Mouse (Mus musculus): ENCODE measurements at regions not wholly inside any gene's neighbourhood (a gene's known extent, or its start where the extent isn't known, plus 50 kb on each side); places are given as distances from the start of the nearest gene placed in this dataset.

DNA sequence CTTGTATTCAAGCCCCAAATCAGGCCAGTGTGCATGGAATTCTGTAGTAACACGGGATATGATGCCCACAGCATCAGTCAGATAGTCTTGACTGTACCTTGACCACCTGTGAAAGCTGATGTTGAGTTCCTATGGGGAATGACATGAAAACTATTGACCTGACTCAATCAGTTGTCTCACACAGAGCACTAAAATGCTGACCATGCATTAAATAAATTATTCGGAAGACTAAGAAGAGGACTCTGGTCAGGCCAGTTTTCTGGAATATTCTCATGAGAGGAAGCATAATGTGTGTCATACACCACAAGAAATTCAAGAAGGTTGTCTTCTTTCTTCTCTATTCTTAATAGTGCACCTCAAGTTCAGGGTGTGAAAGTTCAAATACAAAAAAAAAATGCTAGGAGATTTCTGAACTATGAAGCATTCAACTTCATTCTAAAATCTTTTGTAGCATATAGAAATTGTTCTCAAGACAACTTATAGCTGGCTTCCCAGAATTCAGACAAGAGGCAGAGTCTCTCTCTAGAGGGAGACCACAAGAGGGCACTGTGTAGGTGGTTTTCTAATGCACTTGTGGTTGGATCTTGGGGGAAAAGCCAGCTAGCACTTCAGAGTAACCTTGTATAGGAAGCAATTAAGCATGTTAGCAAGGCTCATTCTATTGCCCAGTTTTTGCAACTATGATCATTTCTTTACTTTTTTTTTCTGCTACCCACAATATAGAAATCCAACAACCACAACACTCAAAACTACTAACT, 279.7 kb downstream of the Nsun3 start:
- H3K9me3 ChIP-seq (ENCODE audit: control insufficient read depth, low read length): no peaks in the 10 kb centered on the region
- no peak overlapping the region for H3K4me3 ChIP-seq (ENCODE audit: low read depth, low read length)
- no peaks in the 10 kb centered on the region for H3K4me1 ChIP-seq (replicated peaks; ENCODE audit: control insufficient read depth, insufficient read depth, low read length)
- no peaks in the 10 kb centered on the region for H3K27me3 ChIP-seq (ENCODE audit: control insufficient read depth, insufficient read depth, low read length)
- ATAC-seq (ENCODE audit: low FRiP score): peak; percentile 53; the same call in 1 of the 2 replicates
- DNase-seq (ENCODE audit: low spot score): peak; percentile 42
- H3K4me2 ChIP-seq (replicated peaks; ENCODE audit: low read depth, low read length): no peak overlapping the region
- H3K27ac ChIP-seq (ENCODE audit: low read depth, low read length): no peak overlapping the region
- WGBS: 51% methylated on average over 2 of the region's 2 CpGs
- no peak overlapping the region for H3K9ac ChIP-seq (ENCODE audit: low read depth, low read length)
- no peaks in the 10 kb centered on the region for H3K36me3 ChIP-seq (ENCODE audit: control insufficient read depth, insufficient read depth, low read length)

DNA sequence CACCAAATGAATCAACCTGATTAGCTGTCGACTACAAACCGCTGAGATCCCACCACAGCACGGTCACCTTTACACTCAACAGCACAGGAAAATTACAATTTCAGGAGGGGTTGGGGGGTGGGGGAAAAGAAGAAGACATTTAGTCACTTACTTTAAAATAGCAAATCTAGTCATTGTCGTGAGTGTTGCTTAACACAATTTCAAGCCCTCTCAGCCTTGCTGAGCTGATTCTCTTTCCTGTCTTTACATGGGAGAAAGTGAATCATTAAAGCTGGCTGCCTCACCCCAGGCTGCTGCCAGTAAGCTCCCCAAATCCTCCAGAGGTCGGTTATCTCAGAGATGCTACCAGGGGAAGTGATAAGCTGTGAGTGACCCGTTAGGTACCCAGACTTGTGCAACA, 285.7 kb downstream of the Nsun3 start:
- no peak for ATAC-seq (ENCODE audit: low FRiP score)
- 75% methylated on average over 6 of the region's 6 CpGs for WGBS
- H3K4me3 ChIP-seq (ENCODE audit: low read depth, low read length): no peak overlapping the region

DNA sequence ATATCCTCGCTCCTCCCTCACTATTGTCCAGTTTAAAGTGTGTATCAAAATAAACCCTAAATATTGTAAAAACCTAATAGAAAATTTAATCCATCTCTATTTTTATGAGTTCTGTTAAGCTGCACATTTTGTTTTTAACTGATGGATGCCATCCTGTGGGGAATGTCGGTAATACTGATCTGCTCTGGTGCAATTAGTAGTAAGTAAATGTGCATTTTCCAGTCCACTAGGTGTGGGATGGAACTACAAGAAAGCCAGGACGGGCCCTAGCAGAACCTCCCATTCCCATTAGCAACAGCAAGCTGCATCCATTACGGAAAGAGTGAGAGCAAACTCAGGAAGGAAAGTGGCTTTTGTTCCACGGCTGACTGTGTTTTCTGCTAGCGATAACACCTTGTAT, 286.3 kb downstream of the Nsun3 start:
- no peak overlapping the region for H3K27ac ChIP-seq (ENCODE audit: low read depth, low read length)
- H3K4me3 ChIP-seq (ENCODE audit: low read depth, low read length): no peak overlapping the region
- H3K27me3 ChIP-seq (ENCODE audit: control insufficient read depth, insufficient read depth, low read length): no peaks in the 10 kb centered on the region
- H3K9ac ChIP-seq (ENCODE audit: low read depth, low read length): no peak overlapping the region
- no peak for DNase-seq (ENCODE audit: low spot score)
- 83% methylated on average over 6 of the region's 6 CpGs for WGBS
- H3K36me3 ChIP-seq (ENCODE audit: control insufficient read depth, insufficient read depth, low read length): no peaks in the 10 kb centered on the region
- H3K4me2 ChIP-seq (replicated peaks; ENCODE audit: low read depth, low read length): no peak overlapping the region
- no peaks in the 10 kb centered on the region for H3K4me1 ChIP-seq (replicated peaks; ENCODE audit: control insufficient read depth, insufficient read depth, low read length)
- no peak for ATAC-seq (ENCODE audit: low FRiP score)
- no peaks in the 10 kb centered on the region for H3K9me3 ChIP-seq (ENCODE audit: control insufficient read depth, low read length)

More for the DNA sequence above, 285.7 kb downstream of the Nsun3 start:
- no peak overlapping the region for H3K27ac ChIP-seq (ENCODE audit: low read depth, low read length)
- no peaks in the 10 kb centered on the region for H3K9me3 ChIP-seq (ENCODE audit: control insufficient read depth, low read length)
- DNase-seq (ENCODE audit: low spot score): no peak
- H3K27me3 ChIP-seq (ENCODE audit: control insufficient read depth, insufficient read depth, low read length): no peaks in the 10 kb centered on the region
- H3K36me3 ChIP-seq (ENCODE audit: control insufficient read depth, insufficient read depth, low read length): no peaks in the 10 kb centered on the region
- H3K4me2 ChIP-seq (replicated peaks; ENCODE audit: low read depth, low read length): no peak overlapping the region
- H3K9ac ChIP-seq (ENCODE audit: low read depth, low read length): no peak overlapping the region
- H3K4me1 ChIP-seq (replicated peaks; ENCODE audit: control insufficient read depth, insufficient read depth, low read length): no peaks in the 10 kb centered on the region

DNA sequence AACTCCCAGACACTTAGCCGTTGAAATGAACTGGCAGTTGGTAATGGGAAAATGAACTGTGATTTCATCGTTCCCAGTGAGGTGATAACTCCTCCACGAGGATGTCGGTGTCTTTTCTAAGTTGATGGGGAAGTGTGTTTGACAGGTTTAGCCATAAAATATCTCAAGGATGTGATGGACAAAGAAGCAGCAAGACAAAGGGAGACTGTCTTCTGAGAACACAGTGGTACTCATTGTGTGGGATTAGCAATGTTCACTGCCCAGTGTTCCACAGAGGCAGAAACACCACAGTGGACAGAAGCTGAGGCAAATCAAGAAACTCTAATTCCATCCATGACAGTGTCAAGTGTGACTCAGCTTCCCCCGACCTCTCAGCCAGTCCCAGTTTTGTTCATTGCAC, 287.9 kb downstream of the Nsun3 start:
- H3K4me3 ChIP-seq (ENCODE audit: low read depth, low read length): no peak overlapping the region
- DNase-seq (ENCODE audit: low spot score): no peak
- H3K9me3 ChIP-seq (ENCODE audit: control insufficient read depth, low read length): no peaks in the 10 kb centered on the region
- no peak overlapping the region for H3K4me2 ChIP-seq (replicated peaks; ENCODE audit: low read depth, low read length)
- no peaks in the 10 kb centered on the region for H3K27me3 ChIP-seq (ENCODE audit: control insufficient read depth, insufficient read depth, low read length)
- no peak overlapping the region for H3K9ac ChIP-seq (ENCODE audit: low read depth, low read length)
- H3K27ac ChIP-seq (ENCODE audit: low read depth, low read length): no peak overlapping the region
- ATAC-seq (ENCODE audit: low FRiP score): no peak
- no peaks in the 10 kb centered on the region for H3K4me1 ChIP-seq (replicated peaks; ENCODE audit: control insufficient read depth, insufficient read depth, low read length)
- H3K36me3 ChIP-seq (ENCODE audit: control insufficient read depth, insufficient read depth, low read length): no peaks in the 10 kb centered on the region
- 77% methylated on average over 5 of the region's 5 CpGs for WGBS

DNA sequence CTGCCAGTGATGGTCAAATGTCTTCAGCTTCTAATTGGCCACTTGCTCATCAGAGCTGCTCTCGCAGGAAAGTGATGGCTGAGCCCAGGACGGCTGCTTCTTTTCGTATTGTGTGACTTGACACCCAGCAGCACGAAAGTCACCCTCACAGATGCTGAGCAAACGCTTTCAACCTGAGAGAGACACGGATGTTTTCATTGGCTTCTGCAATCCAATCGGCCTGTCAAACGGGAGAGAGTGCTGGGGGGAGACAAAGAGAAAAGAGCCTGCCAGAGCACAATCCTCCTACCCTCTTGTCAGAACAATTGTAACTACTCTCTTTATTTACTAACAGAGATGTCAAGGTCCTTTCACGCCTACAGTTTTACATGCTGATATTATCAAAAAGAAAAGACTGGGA, 289.9 kb downstream of the Nsun3 start:
- H3K27me3 ChIP-seq (ENCODE audit: control insufficient read depth, insufficient read depth, low read length): no peaks in the 10 kb centered on the region

DNA sequence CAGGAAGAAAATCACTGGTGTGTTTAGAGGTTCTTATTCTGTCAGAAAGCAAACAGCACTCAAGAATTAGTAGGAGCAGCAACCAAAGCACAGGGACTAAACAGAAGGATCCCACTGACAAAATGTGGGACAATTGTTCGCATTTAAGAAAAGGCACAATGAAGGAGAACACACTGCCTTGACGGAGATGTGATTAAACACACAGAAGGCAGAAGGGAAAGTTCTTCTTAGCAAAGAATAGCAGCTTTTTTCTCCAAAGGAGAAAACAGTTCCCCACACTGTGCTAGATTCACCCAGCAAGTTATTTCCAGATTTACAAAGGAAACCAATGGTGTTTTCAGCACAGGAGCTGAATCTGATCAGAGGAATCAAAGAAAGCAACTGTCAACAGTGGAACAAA, 316.5 kb downstream of the Nsun3 start:
- Histone ChIP-seq H3K4me2 (replicated peaks; ENCODE audit: low read depth, low read length) (no peak overlapping the region), H3K27me3 (ENCODE audit: control insufficient read depth, insufficient read depth, low read length) (no peaks in the 10 kb centered on the region), H3K4me1 (replicated peaks; ENCODE audit: control insufficient read depth, insufficient read depth, low read length) (no peaks in the 10 kb centered on the region), H3K9me3 (ENCODE audit: control insufficient read depth, low read length) (no peaks in the 10 kb centered on the region), H3K9ac (ENCODE audit: low read depth, low read length) (no peak overlapping the region), H3K36me3 (ENCODE audit: control insufficient read depth, insufficient read depth, low read length) (no peaks in the 10 kb centered on the region), H3K4me3 (ENCODE audit: low read depth, low read length) (no peak overlapping the region), H3K27ac (ENCODE audit: low read depth, low read length) (no peak overlapping the region)
- no peak for ATAC-seq (ENCODE audit: low FRiP score)
- WGBS: 65% methylated on average over 2 of the region's 2 CpGs
- no peak for DNase-seq (ENCODE audit: low spot score)

More for the DNA sequence above, 289.9 kb downstream of the Nsun3 start:
- Histone ChIP-seq H3K4me3 (ENCODE audit: low read depth, low read length) (no peak overlapping the region), H3K27ac (ENCODE audit: low read depth, low read length) (no peak overlapping the region), H3K36me3 (ENCODE audit: control insufficient read depth, insufficient read depth, low read length) (no peaks in the 10 kb centered on the region), H3K4me2 (replicated peaks; ENCODE audit: low read depth, low read length) (no peak overlapping the region), H3K9ac (ENCODE audit: low read depth, low read length) (no peak overlapping the region), H3K9me3 (ENCODE audit: control insufficient read depth, low read length) (no peaks in the 10 kb centered on the region), H3K4me1 (replicated peaks; ENCODE audit: control insufficient read depth, insufficient read depth, low read length) (no peaks in the 10 kb centered on the region)
- WGBS: 39% methylated on average over 9 of the region's 9 CpGs
- ATAC-seq (ENCODE audit: low FRiP score): no peak
- peak; percentile 2 for DNase-seq (ENCODE audit: low spot score)

DNA sequence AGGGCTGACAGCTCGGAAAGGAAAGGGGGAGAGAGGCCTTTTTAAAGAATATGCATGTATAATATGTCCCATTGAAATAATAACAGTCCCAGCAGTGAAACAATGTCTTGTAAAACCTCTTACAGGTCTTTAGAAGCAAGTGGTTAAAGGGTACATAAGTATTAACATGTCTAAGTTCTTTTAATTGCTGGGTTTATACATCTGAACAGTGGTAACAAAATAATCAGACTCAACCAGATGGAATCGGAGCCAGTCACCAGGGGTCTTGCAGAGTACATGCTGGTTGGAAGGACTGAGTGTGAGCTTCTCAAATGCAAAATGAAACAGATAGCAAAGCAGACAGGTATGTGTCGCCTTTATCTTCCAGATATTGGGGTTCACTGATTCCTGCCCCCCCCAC, 317.3 kb downstream of the Nsun3 start:
- no peaks in the 10 kb centered on the region for H3K27me3 ChIP-seq (ENCODE audit: control insufficient read depth, insufficient read depth, low read length)
- no peak overlapping the region for H3K4me2 ChIP-seq (replicated peaks; ENCODE audit: low read depth, low read length)
- no peaks in the 10 kb centered on the region for H3K9me3 ChIP-seq (ENCODE audit: control insufficient read depth, low read length)
- no peak for DNase-seq (ENCODE audit: low spot score)
- H3K9ac ChIP-seq (ENCODE audit: low read depth, low read length): no peak overlapping the region
- H3K4me3 ChIP-seq (ENCODE audit: low read depth, low read length): no peak overlapping the region
- no peaks in the 10 kb centered on the region for H3K4me1 ChIP-seq (replicated peaks; ENCODE audit: control insufficient read depth, insufficient read depth, low read length)
- no peak overlapping the region for H3K27ac ChIP-seq (ENCODE audit: low read depth, low read length)
- no peaks in the 10 kb centered on the region for H3K36me3 ChIP-seq (ENCODE audit: control insufficient read depth, insufficient read depth, low read length)
- WGBS: 72% methylated on average over 3 of the region's 3 CpGs
- no peak for ATAC-seq (ENCODE audit: low FRiP score)

DNA sequence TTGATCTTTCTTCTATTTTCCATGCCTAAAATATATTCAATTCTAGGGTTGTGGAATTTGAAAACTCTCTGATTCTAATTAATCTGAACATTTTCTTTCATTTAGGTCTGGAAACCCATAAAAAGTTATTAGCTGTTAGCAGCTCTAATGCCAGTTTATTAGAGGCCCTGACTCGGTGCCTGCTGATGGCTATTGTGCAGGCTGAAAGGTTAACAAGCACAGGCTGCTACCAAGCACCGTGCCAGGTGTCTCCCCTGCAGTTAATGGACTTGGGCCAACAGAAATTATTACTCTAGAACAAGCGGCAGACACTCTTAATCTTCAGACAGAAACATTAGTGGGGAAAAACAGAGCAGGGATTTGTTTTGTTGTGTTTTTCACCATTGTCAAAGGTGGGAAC, 317.8 kb downstream of the Nsun3 start:
- Histone ChIP-seq H3K9ac (ENCODE audit: low read depth, low read length) (no peak overlapping the region), H3K27me3 (ENCODE audit: control insufficient read depth, insufficient read depth, low read length) (no peaks in the 10 kb centered on the region), H3K4me1 (replicated peaks; ENCODE audit: control insufficient read depth, insufficient read depth, low read length) (no peaks in the 10 kb centered on the region), H3K9me3 (ENCODE audit: control insufficient read depth, low read length) (no peaks in the 10 kb centered on the region), H3K36me3 (ENCODE audit: control insufficient read depth, insufficient read depth, low read length) (no peaks in the 10 kb centered on the region), H3K4me2 (replicated peaks; ENCODE audit: low read depth, low read length) (no peak overlapping the region), H3K27ac (ENCODE audit: low read depth, low read length) (no peak overlapping the region), H3K4me3 (ENCODE audit: low read depth, low read length) (no peak overlapping the region)
- 69% methylated on average over 3 of the region's 3 CpGs for WGBS
- no peak for ATAC-seq (ENCODE audit: low FRiP score)
- no peak for DNase-seq (ENCODE audit: low spot score)

DNA sequence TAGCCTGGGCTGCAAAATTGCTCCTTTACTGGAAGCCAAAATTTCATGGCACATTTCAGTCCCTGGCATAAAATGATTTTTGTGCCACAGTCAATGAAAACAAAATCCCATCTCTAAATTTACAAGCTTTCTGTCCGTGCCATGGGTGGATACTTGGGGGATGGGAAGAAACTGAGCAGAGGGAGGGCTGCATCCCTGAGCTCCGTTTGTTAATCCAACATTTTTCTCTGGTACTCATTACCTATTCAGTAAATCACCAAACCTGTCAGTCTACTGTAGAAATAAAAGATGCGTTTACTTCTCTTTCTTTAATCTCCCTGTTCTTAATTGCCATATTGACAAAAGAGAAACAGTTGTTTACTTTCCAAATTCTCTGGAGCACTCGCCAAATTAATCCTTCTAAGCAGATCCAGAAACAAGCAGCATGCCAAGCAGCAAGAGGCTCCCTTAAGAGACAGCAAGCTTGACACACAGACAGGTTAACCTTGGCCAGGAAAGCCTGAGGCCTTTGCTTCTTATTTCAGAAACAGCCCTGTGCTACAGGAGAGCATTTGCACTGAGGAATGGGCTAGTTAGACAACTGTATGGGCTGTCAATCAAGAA, 326.6 kb downstream of the Nsun3 start:
- ATAC-seq (ENCODE audit: low FRiP score): no peak
- no peak overlapping the region for H3K27ac ChIP-seq (ENCODE audit: low read depth, low read length)
- no peak for DNase-seq (ENCODE audit: low spot score)
- H3K27me3 ChIP-seq (ENCODE audit: control insufficient read depth, insufficient read depth, low read length): no peaks in the 10 kb centered on the region
- no peak overlapping the region for H3K4me2 ChIP-seq (replicated peaks; ENCODE audit: low read depth, low read length)
- no peaks in the 10 kb centered on the region for H3K36me3 ChIP-seq (ENCODE audit: control insufficient read depth, insufficient read depth, low read length)
- H3K4me1 ChIP-seq (replicated peaks; ENCODE audit: control insufficient read depth, insufficient read depth, low read length): no peaks in the 10 kb centered on the region
- H3K9ac ChIP-seq (ENCODE audit: low read depth, low read length): no peak overlapping the region
- WGBS: 68% methylated on average over 4 of the region's 4 CpGs
- no peak overlapping the region for H3K4me3 ChIP-seq (ENCODE audit: low read depth, low read length)
- no peaks in the 10 kb centered on the region for H3K9me3 ChIP-seq (ENCODE audit: control insufficient read depth, low read length)

Data from hindbrain, embryonic 11.5 days (tissue).